Mouse (Mus musculus) large intestine, adult 2 months (tissue): ENCODE results near the gene Cp. TPM values are rescaled to one million over a fixed set of nuclear protein-coding genes. Genes with fewer than 3 reads are reported as not detected.

Source experiments
- DNase-seq: peaks from one replicate; pipeline ENCODE4 v3.0.0-alpha.2; 2012; ENCODE audit warnings: low read depth, low spot score
- WGBS: fragments of 180-500 bp; shearing (Covaris S2); methylation state at CpG from one replicate; pipeline ENCODE4 v1.1.7; 2018; 5-methylcytosine and 5-hydroxymethylcytosine counted together
- polyA plus RNA-seq: library from polyadenylated mRNA; depleted of rRNA; stranded (reverse); fragments of >200 nt; gene quantifications from 2 replicates; pipeline ENCODE4 v1.2.3, GENCODE M21; 2012; rRNA removed

Cp gene
- polyA plus RNA-seq, 1 experiment = 4.9 TPM

DNA sequence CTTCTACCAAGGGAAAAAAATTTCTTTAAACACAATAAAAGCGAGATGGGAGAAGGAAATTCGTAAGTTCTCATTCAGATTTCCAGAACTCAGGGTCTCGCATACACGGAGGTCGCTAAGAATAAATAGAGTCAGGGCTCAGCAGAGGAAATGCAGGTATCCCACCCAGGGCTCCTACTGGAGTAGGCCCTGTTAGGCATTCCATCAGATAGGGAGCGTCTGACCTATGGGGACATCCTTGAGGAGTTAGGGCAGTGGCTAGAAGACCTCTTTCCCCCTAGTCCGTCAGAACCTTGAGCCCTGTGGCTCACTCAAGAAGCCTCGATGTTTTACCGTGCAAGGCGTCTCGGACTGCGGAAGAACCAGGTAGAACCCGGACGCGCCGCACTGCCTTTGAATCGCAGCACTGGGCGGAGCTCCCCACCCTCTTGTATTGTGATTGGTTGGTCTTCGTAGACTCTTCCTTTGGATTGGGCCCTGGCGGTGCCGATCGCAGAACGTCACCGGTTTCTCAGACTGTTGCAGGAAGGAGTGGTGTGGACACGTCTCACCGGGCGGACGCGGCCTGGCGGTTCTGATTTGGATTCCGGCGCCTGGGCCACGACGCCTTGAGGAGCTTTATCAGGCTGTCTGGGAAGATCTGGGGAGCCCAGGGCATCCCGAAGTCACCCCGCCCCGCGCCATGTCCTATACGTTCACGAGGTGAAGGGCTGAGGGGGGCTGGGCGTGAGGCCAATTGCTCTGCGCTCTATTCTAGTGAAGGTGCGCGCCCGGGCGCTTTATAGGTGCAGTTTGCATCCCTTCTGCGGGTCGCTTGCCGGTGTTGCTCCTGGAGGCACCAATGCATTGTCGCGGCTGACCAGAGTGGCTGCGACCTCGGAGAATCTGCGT lies 100.7 kb downstream of the Cp start, which contains the start of gene Hltf:
Gene Hltf, plus strand, starts transcription at position 506 of the 891 bp plus-strand sequence.
- under 1% methylated on average over 53 of the region's 54 CpGs for whole genome bisulfite sequencing

DNA sequence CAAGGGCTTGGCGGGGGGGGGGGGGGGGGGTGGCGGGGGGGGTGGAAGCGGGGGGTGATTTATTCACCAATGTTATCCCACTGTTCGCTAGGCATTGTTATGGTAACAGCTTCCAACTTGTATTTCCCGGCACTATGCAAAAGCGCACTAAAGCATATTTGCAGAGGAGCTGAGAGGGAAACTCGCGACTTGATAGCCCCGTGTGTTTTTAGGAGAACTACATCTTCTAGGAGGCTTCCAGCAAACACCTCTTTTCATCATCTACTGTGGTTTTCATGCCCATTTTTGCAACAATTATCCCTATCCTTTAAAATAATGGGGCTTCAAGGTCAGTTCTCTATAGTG lies 101.3 kb downstream of the Cp start:
- no peak for DNase-seq
- WGBS = 0% methylated on average over 7 of the region's 9 CpGs

More for the DNA sequence above, 100.7 kb downstream of the Cp start, which contains the start of gene Hltf:
- peak; percentile 90 for DNase-seq

Other genes with a start within 250 kb of the Cp start
- 3.6 and 8.7 TPM in 2 replicates for gene Hps3, start 78.3 kb downstream of the Cp start, polyA plus RNA-seq
- gene Hltf, start 100.8 kb downstream of the Cp start, polyA plus RNA-seq = 2.3 and 3.8 TPM in 2 replicates
- gene Gyg, start 198.3 kb downstream of the Cp start, polyA plus RNA-seq = 15.0 and 15.6 TPM in 2 replicates